Mouse (Mus musculus) ZHBTc4 (cell line): Measurements from ENCODE around the gene Prkn.
"Not testable (repeated sequence)": the region's sequence is repeated elsewhere in the genome, so short reads cannot be mapped to it uniquely, and the experiment has no call there.

Source experiments
- DNase-seq: peaks from one replicate; pipeline ENCODE4 v3.0.0-alpha.2; 2011; ENCODE audit warnings: low read depth, low spot score

The Prkn gene

DNA sequence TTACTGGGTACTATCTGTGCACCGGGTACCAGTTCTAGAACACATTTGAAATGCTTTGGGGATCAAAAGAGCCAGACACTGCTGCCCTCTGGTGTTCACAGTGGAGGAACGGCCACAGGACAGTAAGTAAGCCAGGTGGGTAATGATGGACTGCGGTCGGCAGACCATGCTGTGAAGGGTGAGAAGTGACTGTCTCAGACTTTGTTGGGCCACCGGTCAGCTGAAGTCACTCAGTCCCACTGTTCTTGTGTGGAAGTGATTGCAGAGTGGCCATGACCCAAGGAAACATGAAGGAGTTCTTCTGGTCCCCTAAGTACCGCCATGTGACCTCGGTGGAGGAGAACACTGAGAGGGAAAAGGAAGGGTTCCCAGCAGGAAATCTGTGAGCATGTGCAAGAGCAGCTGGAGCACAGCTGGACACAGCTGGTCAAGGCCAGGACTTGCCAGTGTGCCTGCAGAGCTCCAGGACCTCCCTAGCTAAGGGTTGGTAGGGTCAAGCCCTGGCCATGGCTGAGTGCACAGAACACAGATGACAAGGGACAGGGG is 1135.0 kb downstream of the Prkn start:
- DNase-seq, result peak; percentile 67

- no peak for DNase-seq
Observed at GRCm38 (mm10) chr17:11978260-11978821, 1138.2 kb downstream of the Prkn start.

DNA sequence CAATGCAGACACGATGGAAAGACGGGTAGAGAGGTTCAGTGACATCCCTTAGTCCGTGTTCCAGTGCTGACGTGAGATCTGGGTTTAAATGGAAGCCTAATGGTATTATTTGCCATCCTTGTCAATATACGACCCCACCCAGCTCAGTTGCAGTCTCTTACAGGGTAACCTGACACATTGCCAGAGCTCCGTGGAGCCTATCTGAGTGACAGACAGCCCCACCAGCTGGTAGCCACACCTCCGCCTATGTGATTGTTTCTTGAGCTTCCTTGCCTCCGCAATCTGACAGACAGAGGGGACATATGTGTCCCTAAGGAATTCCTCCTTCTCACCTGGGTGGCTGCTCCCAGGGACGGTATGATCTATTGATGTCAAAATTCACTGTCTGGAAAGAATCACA is 1141.5 kb downstream of the Prkn start:
- DNase-seq, result no peak

- peak; percentile 13 for DNase-seq
Observed at GRCm38 (mm10) chr17:11988110-11988837, 1148.1 kb downstream of the Prkn start.

DNA sequence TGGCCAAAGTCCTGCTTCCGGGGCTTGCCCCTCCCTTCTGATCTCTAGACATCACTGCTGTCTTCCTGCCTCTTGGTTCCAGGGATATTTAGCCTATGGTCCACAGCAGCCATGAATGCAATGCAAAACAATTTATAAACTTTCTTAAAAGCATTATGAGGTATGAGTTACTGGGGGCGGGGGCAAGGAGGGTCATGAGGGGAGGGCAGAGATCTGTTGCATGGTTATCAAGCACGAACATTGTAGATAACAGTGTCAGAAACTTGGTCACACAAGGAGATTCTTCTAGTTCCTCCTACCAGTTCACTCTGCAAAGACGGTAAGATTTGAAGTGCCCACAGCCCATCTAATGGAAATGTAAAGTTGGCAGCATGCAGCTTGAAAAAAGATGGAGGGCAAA is 1149.1 kb downstream of the Prkn start:
- DNase-seq, result no peak

GRCm38 (mm10) chr17:11990386-11991087 is 1150.4 kb downstream of the Prkn start:
- no peak for DNase-seq

GRCm38 (mm10) chr17:11993249-11993648 is 1153.1 kb downstream of the Prkn start:
- peak; percentile 73 for DNase-seq

DNA sequence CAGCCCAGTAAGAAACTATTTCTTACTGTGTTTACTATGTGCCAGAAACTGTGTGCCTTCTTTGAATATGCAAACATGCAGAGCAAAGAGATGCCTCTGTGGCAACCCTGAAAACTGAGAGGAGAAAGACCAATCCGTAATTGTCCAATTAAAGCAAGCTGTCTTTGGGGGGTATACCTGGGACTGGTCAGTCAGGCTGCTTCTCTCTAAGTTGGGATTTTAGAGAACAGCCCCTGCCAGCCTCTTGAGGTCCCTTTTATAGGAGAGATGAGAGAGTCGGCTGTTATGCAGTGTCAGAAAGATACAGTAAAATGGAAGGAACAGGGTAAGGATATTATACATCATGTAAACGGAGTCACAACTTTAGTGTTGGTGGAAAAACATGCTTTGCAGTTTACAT is 1154.1 kb downstream of the Prkn start:
- DNase-seq, result no peak

GRCm38 (mm10) chr17:11994754-11995153 is 1154.6 kb downstream of the Prkn start:
- not testable (repeated sequence) for DNase-seq

- DNase-seq, result no peak
Observed at GRCm38 (mm10) chr17:11995522-11995921, 1155.3 kb downstream of the Prkn start.

GRCm38 (mm10) chr17:11996311-11996710 is 1156.1 kb downstream of the Prkn start:
- no peak for DNase-seq

GRCm38 (mm10) chr17:12000285-12000684 is 1160.1 kb downstream of the Prkn start:
- no peak for DNase-seq

- DNase-seq, result peak; percentile 80
Observed at GRCm38 (mm10) chr17:12021326-12021725, 1181.1 kb downstream of the Prkn start.

DNA sequence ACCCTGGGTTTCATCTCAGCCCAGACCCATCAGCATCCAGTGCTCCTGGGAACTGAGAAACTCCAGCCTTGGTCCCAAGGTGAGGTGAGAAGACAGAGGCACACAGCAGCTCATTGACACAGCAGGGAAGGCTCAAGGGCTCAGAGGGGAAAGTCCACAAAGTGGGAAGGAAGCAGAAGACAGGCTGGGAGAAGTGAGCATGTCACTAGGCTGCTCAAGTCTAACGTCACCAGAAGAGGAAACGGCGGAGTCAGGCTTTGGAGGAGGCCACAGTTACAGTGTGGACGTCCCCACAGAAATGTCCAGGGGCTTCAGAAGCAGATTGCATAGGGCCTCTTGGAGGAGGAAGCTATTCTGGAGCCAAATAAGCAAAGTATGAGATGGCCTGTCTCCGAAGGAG is 1189.2 kb downstream of the Prkn start:
- no peak for DNase-seq

DNA sequence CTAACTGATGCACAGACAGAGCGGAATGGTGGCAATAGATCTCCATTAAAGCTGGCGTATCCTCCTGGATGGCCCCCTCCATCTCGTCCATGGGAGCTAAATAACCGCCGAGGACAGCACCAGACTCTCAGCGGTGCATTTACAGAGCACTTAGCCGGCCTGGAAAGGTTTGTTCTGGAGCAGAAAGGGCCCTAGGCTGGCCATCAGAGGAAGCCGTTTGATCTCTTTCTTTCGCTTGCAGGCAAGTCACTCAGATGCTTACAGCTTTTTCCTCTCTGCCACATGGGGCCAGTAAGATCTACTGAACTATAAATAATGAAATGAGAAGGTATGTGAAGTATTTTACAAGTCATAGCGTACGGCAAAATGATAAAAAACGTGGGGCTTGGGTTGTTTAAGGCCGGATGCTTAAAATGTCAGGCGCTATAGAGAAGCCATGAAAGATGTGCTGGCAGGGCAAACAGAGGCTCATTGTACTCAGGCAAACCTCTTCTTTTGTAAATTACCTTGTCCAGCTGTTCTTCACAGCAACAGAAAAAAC is 1189.8 kb downstream of the Prkn start:
- DNase-seq, result no peak

DNA sequence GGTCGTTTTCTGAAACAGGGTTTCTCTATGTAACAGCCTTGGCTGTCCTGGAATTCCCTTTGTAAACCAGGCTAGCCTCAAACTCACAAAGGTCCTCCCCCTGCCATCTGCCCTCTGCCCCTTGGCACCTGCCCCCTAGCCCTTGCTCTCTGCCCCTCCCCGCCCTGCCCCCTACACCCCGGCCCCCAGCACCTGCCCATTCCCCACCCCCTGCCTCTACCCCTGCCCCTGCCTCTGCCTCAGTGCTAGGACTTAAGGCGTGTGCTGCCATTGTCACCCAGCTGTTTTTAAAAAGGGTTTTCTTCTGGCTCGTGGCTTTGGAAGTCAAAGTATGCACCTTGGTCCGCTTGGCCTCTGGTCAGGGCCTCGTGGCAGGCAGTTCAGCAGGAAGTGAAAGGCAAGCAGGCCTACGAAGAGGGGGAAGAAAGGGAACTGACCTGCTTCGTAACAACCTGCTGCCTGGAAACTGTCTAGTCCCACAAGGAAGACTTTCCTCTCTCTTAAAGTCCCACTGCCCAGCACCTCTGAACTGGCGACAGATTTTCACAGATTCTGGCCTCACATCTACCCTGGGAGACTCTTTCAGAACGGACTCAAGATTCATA is 1190.5 kb downstream of the Prkn start:
- DNase-seq, result no peak

DNA sequence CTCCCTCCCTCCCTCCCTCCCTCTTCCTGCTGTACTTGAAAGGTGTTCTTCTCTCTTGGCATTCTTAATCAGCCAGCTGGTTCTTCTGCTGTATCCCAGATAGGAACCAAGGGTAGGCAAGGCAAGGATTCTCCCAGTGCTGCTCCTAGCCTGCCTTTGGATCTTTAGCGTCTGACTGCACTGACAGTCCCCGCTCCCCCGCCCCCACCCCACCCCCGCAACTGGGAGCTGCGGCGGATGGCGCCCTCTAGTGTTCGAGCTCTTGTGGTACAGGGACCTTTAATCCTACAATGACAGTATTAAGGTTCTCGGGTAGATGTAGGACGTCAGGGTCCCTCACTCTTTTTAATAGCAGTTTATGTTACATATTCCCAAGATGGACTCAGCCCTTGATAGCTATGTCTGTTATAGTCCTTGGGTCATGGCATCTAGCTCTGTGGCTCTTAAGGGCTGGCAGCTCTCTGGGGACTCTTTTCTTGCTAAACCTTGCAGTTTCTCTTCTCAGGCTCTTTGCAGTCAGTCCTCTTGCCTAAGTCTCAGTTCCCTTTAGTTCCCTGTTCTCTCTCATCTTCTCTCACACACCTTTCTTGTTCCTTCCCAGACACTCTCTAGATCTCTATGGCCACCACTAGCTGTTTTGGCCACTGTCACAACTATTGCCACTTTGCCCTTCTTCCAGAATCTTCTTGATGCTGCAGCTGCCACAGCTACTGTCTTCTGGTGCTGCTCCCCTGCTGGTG is 1191.2 kb downstream of the Prkn start:
- peak; percentile 75 for DNase-seq

DNA sequence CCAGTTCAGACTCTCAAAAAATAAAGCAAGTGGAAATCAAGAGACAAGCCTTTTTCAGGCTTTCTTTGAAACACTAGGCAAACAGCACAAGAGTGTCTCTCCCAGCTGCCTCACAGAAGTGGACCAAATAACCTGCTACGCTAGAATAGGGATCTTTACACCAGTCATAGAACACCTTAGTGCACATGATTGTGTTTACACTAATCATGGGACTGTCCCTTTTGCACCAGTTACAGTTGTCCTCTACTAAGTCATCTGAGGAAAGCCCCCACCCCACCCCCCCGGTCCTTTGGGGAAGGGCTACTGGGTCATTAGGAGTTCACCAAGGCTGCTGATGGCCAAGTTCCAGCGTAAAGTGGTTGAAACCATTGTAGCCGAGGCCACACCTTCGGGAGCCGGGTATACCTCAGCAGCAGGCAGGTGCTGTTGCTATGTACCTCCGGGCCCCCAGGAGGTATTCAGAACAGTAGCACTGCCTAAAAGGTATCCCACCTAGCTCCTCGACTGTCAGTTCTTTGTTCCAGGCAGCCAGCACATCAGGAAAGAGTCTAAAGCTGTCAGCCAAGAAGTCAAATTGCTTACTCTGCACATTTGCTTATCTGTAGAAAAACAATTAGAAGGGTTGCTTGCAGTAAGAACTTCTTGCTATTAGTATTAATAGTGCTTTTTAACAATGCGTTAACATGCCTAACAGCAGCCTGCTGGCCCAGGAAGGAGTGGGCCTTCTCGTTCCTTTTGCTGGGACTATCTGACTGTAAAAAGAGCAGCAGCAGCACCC is 1192.0 kb downstream of the Prkn start:
- no peak for DNase-seq

- DNase-seq, result no peak
Observed at GRCm38 (mm10) chr17:12035386-12035785, 1195.2 kb downstream of the Prkn start.

DNA sequence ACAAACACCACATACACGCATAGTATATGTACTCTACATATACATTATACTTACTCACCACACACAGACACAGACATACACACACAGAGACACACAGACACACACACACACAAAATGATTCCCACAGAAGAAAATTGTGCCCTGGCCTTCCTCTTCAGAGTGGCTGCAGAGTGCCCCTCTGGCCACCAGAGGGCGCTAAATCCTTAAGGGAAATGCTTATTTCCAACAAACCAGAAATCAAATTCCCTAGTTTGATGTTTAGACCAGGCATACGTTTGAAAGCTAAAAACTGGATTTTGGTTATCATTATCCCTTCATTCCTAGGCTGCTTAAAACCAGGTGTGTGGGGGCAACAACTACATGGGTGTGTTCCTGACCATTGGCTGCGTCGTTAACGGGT is 1196.0 kb downstream of the Prkn start:
- DNase-seq, result peak; percentile 70
